Mouse (Mus musculus): Measurements from ENCODE around the gene Otulin. TPM values are rescaled to one million over a fixed set of nuclear protein-coding genes. Genes with fewer than 3 reads are reported as not detected.

Otulin gene
- polyA plus RNA-seq, 1 experiment from 2014 or later, result 30.7 TPM

GRCm38 (mm10) chr15:27493516-27493915, 137.0 kb downstream of the Otulin start:
- H3K36me3 ChIP-seq, result no peaks in the 10 kb centered on the region
- H3K27me3 ChIP-seq, result no peaks in the 10 kb centered on the region
- no peak overlapping the region for H3K9ac ChIP-seq
- 57% methylated on average over 10 of the region's 10 CpGs for WGBS
- H3K9me3 ChIP-seq, result no peaks in the 10 kb centered on the region
- ATAC-seq (ENCODE audit: insufficient number of reproducible peaks, insufficient read depth, low FRiP score, low TSS enrichment, low read depth), result no peak
- no peak overlapping the region for H3K27ac ChIP-seq
- H3K4me2 ChIP-seq, result no peak overlapping the region
- H3K4me3 ChIP-seq, result no peak overlapping the region
- peaks cover 45% of the 10 kb centered on the region for H3K4me1 ChIP-seq

GRCm38 (mm10) chr15:27492734-27493133, 137.8 kb downstream of the Otulin start:
- H3K9ac ChIP-seq, result no peak overlapping the region
- no peaks in the 10 kb centered on the region for H3K9me3 ChIP-seq
- H3K4me1 ChIP-seq, result peaks cover 53% of the 10 kb centered on the region
- no peak overlapping the region for H3K4me2 ChIP-seq
- ATAC-seq (ENCODE audit: insufficient number of reproducible peaks, insufficient read depth, low FRiP score, low TSS enrichment, low read depth), result no peak
- WGBS, result 84% methylated on average over 1 of the region's 1 CpGs
- no peaks in the 10 kb centered on the region for H3K27me3 ChIP-seq
- H3K4me3 ChIP-seq, result no peak overlapping the region
- H3K36me3 ChIP-seq, result no peaks in the 10 kb centered on the region
- no peak overlapping the region for H3K27ac ChIP-seq

Small RNA genes lying within 50 kb of the gene (microRNA-seq; reads per million reads assigned to microRNA genes)
- not detected for gene Mir7117

Other genes with a start within 250 kb of the Otulin start
- gene Ank, start 164.0 kb downstream of the Otulin start, polyA plus RNA-seq (2015; fragmentation: Nextera tagmentation; extraction: Ambion mirVana), result 8.9 and 11.3 TPM in 2 replicates
- 19.8 and 27.0 TPM in 2 replicates for gene Otulinl, start 50.9 kb upstream of the Otulin start, polyA plus RNA-seq (2015; fragmentation: Nextera tagmentation; extraction: Ambion mirVana)